Mouse (Mus musculus): ENCODE measurements around the gene Eif3m.
A peak's percentile ranks its signal among the peaks of the same experiment; 100 is the strongest.
"Not testable (repeated sequence)": the region's sequence is repeated elsewhere in the genome, so short reads cannot be mapped to it uniquely, and the experiment has no call there.

The Eif3m gene

GRCm38 (mm10) chr2:105016967-105017287 is at the start of gene Eif3m:
Gene Eif3m (minus strand): TSS chr2:105017080.
- peak; percentile 89 for DNase-seq (ENCODE audit: low read depth, low spot score)

GRCm38 (mm10) chr2:105062741-105063372 is 46.0 kb upstream of the Eif3m start:
- DNase-seq (ENCODE audit: low read depth, low spot score) = no peak

GRCm38 (mm10) chr2:105058577-105059116 is 41.8 kb upstream of the Eif3m start:
- no peak for DNase-seq (ENCODE audit: low read depth, low spot score)

GRCm38 (mm10) chr2:105055529-105055928 is 38.6 kb upstream of the Eif3m start:
- DNase-seq (ENCODE audit: low read depth, low spot score) = no peak

GRCm38 (mm10) chr2:105048301-105048700 is 31.4 kb upstream of the Eif3m start:
- DNase-seq (ENCODE audit: low read depth, low spot score) = no peak

- DNase-seq (ENCODE audit: low read depth, low spot score) = no peak
Observed at GRCm38 (mm10) chr2:105043152-105043551, 26.3 kb upstream of the Eif3m start.

GRCm38 (mm10) chr2:105040859-105041258 is 24.0 kb upstream of the Eif3m start:
- DNase-seq (ENCODE audit: low read depth, low spot score) = no peak

GRCm38 (mm10) chr2:105038879-105039278 is 22.0 kb upstream of the Eif3m start:
- no peak for DNase-seq (ENCODE audit: low read depth, low spot score)

GRCm38 (mm10) chr2:105037956-105038569 is 21.2 kb upstream of the Eif3m start:
- no peak for DNase-seq (ENCODE audit: low read depth, low spot score)

- peak; percentile 27 for DNase-seq (ENCODE audit: low read depth, low spot score)
Observed at GRCm38 (mm10) chr2:105036401-105037070, 19.7 kb upstream of the Eif3m start.

- no peak for DNase-seq (ENCODE audit: low read depth, low spot score)
Observed at GRCm38 (mm10) chr2:105035985-105036384, 19.1 kb upstream of the Eif3m start.

- no peak for DNase-seq (ENCODE audit: low read depth, low spot score)
Observed at GRCm38 (mm10) chr2:105034084-105034483, 17.2 kb upstream of the Eif3m start.

- DNase-seq (ENCODE audit: low read depth, low spot score) = no peak
Observed at GRCm38 (mm10) chr2:105030505-105030904, 13.6 kb upstream of the Eif3m start.

- no peak for DNase-seq (ENCODE audit: low read depth, low spot score)
Observed at GRCm38 (mm10) chr2:105028806-105029205, 11.9 kb upstream of the Eif3m start.

- DNase-seq (ENCODE audit: low read depth, low spot score) = no peak
Observed at GRCm38 (mm10) chr2:105026950-105027695, 10.2 kb upstream of the Eif3m start.

GRCm38 (mm10) chr2:105025610-105026009 is 8.7 kb upstream of the Eif3m start:
- DNase-seq (ENCODE audit: low read depth, low spot score) = not testable (repeated sequence)

- DNase-seq (ENCODE audit: low read depth, low spot score) = no peak
Observed at GRCm38 (mm10) chr2:105023815-105024214, 6.9 kb upstream of the Eif3m start.

- DNase-seq (ENCODE audit: low read depth, low spot score) = peak; percentile 48
Observed at GRCm38 (mm10) chr2:105023031-105023615, 6.2 kb upstream of the Eif3m start.

GRCm38 (mm10) chr2:105021836-105022235 is 5.0 kb upstream of the Eif3m start:
- no peak for DNase-seq (ENCODE audit: low read depth, low spot score)

GRCm38 (mm10) chr2:105021256-105021655 is 4.4 kb upstream of the Eif3m start:
- no peak for DNase-seq (ENCODE audit: low read depth, low spot score)

GRCm38 (mm10) chr2:105019457-105019856 is 2.6 kb upstream of the Eif3m start:
- DNase-seq (ENCODE audit: low read depth, low spot score) = no peak

GRCm38 (mm10) chr2:105017802-105018201 is 922 bp upstream of the Eif3m start:
- no peak for DNase-seq (ENCODE audit: low read depth, low spot score)
